Mouse (Mus musculus): ENCODE measurements around the gene Vamp1.

Vamp1 gene

GRCm38 (mm10) chr6:125215148-125215954, at the start of gene Vamp1:
Gene Vamp1 (plus strand): TSS chr6:125215551.
- peak; percentile 98 for ATAC-seq (ENCODE audit: insufficient number of reproducible peaks, low FRiP score, low TSS enrichment)

- peak; percentile 69 for ATAC-seq (ENCODE audit: insufficient number of reproducible peaks, low FRiP score, low TSS enrichment)
These were observed 49.1 kb upstream of the Vamp1 start, which contains the start of gene Gapdh for GRCm38 (mm10) chr6:125166051-125166751. Gene Gapdh (minus strand): TSS chr6:125166467.

GRCm38 (mm10) chr6:125166861-125167650, 48.3 kb upstream of the Vamp1 start:
- ATAC-seq (ENCODE audit: insufficient number of reproducible peaks, low FRiP score, low TSS enrichment), result no peak

- ATAC-seq (ENCODE audit: insufficient number of reproducible peaks, low FRiP score, low TSS enrichment), result no peak
These were observed 47.3 kb upstream of the Vamp1 start for GRCm38 (mm10) chr6:125168086-125168485.

GRCm38 (mm10) chr6:125170194-125170593, 45.2 kb upstream of the Vamp1 start:
- no peak for ATAC-seq (ENCODE audit: insufficient number of reproducible peaks, low FRiP score, low TSS enrichment)

GRCm38 (mm10) chr6:125172474-125172873, 42.9 kb upstream of the Vamp1 start:
- no peak for ATAC-seq (ENCODE audit: insufficient number of reproducible peaks, low FRiP score, low TSS enrichment)

GRCm38 (mm10) chr6:125173256-125173655, 42.1 kb upstream of the Vamp1 start:
- ATAC-seq (ENCODE audit: insufficient number of reproducible peaks, low FRiP score, low TSS enrichment), result no peak

- no peak for ATAC-seq (ENCODE audit: insufficient number of reproducible peaks, low FRiP score, low TSS enrichment)
These were observed 39.9 kb upstream of the Vamp1 start for GRCm38 (mm10) chr6:125175469-125175868.

- ATAC-seq (ENCODE audit: insufficient number of reproducible peaks, low FRiP score, low TSS enrichment), result no peak
These were observed 35.8 kb upstream of the Vamp1 start for GRCm38 (mm10) chr6:125179601-125180000.

- no peak for ATAC-seq (ENCODE audit: insufficient number of reproducible peaks, low FRiP score, low TSS enrichment)
These were observed 33.2 kb upstream of the Vamp1 start for GRCm38 (mm10) chr6:125182133-125182532.

GRCm38 (mm10) chr6:125186203-125186602, 29.1 kb upstream of the Vamp1 start:
- no peak for ATAC-seq (ENCODE audit: insufficient number of reproducible peaks, low FRiP score, low TSS enrichment)

- ATAC-seq (ENCODE audit: insufficient number of reproducible peaks, low FRiP score, low TSS enrichment), result no peak
These were observed 24.5 kb upstream of the Vamp1 start for GRCm38 (mm10) chr6:125190816-125191215.

GRCm38 (mm10) chr6:125191332-125192015, 23.9 kb upstream of the Vamp1 start, which contains the start of the genes Ncapd2 and Mrpl51:
Gene Ncapd2 (minus strand): TSS chr6:125191701.
Gene Mrpl51 (plus strand): TSS chr6:125191801.
- peak; percentile 94 for ATAC-seq (ENCODE audit: insufficient number of reproducible peaks, low FRiP score, low TSS enrichment)

- peak; percentile 90 for ATAC-seq (ENCODE audit: insufficient number of reproducible peaks, low FRiP score, low TSS enrichment)
These were observed 23.2 kb upstream of the Vamp1 start for GRCm38 (mm10) chr6:125192016-125192714.

GRCm38 (mm10) chr6:125192841-125193240, 22.5 kb upstream of the Vamp1 start:
- no peak for ATAC-seq (ENCODE audit: insufficient number of reproducible peaks, low FRiP score, low TSS enrichment)

- no peak for ATAC-seq (ENCODE audit: insufficient number of reproducible peaks, low FRiP score, low TSS enrichment)
These were observed 22.0 kb upstream of the Vamp1 start for GRCm38 (mm10) chr6:125193390-125193789.

GRCm38 (mm10) chr6:125195541-125196075, 19.7 kb upstream of the Vamp1 start:
- ATAC-seq (ENCODE audit: insufficient number of reproducible peaks, low FRiP score, low TSS enrichment), result no peak

GRCm38 (mm10) chr6:125196301-125196700, 19.1 kb upstream of the Vamp1 start:
- ATAC-seq (ENCODE audit: insufficient number of reproducible peaks, low FRiP score, low TSS enrichment), result no peak

GRCm38 (mm10) chr6:125197166-125197565, 18.2 kb upstream of the Vamp1 start:
- ATAC-seq (ENCODE audit: insufficient number of reproducible peaks, low FRiP score, low TSS enrichment), result no peak
